ENCODE assay signal across 20 mouse cellular contexts in genomic region chr4:42956581-42956980, GRCm38 (mm10). TPM values are rescaled to one million over a fixed set of nuclear protein-coding genes. Genes with fewer than 3 reads are reported as not detected.
"Had no signal": no experiment of that assay in that cellular context is flagged by ENCODE, and none has a peak within 500 bp of the region (broad histone marks: within the 10 kb centered on the region; RNA-seq: fewer than 3 reads in every experiment).

No protein-coding gene starts in this region.

- H3K9ac ChIP-seq: lung, embryonic 14.5 days; midbrain, embryonic 12.5 days; neural tube, embryonic 13.5 days; neural tube, embryonic 15.5 days had no signal

- DNase-seq: lung, embryonic 14.5 days; lung, postnatal 10 days; lung, postnatal 4 days; midbrain, embryonic 14.5 days; retina, postnatal 1 day; right cerebral cortex, adult 18-20 months; right cerebral cortex, postnatal 25 days; right cerebral cortex, postnatal 4 days; spleen, adult 18-20 months; thymus, adult 18-20 months; thymus, postnatal 14 days; thymus, postnatal 36 days had no signal

- H3K27me3 ChIP-seq: midbrain, embryonic 12.5 days; neural tube, embryonic 13.5 days; neural tube, embryonic 15.5 days had no signal

- H3K27ac ChIP-seq: midbrain, embryonic 10.5 days; midbrain, embryonic 12.5 days; neural tube, embryonic 13.5 days; neural tube, embryonic 15.5 days had no signal

- H3K4me3 ChIP-seq: midbrain, embryonic 10.5 days; midbrain, embryonic 12.5 days; myocyte; neural tube, embryonic 13.5 days; neural tube, embryonic 15.5 days had no signal

RNA-seq across cellular contexts. Expression of gene 1700022I11Rik, which starts 12.8 kb away (rescaled TPM):
- total RNA-seq: megakaryocyte, adult 5-6 weeks had no signal
- polyA plus RNA-seq: small intestine, adult 2 months had no signal

RNA-seq across cellular contexts. Expression of gene Phf24, which starts 40.1 kb away (rescaled TPM):
- total RNA-seq: megakaryocyte, adult 5-6 weeks; megakaryocyte-erythroid progenitor cell, adult 5-6 weeks had no signal
- polyA plus RNA-seq: myocyte had no signal
